Mouse (Mus musculus): ENCODE measurements around the gene Iqcf6. TPM values are rescaled to one million over a fixed set of nuclear protein-coding genes. Genes with fewer than 3 reads are reported as not detected.
"Not testable (repeated sequence)": the region's sequence is repeated elsewhere in the genome, so short reads cannot be mapped to it uniquely, and the experiment has no call there.

The Iqcf6 gene
- not detected in 2 replicates for polyA plus RNA-seq (2015; fragmentation: Nextera tagmentation; extraction: Ambion mirVana)

DNA sequence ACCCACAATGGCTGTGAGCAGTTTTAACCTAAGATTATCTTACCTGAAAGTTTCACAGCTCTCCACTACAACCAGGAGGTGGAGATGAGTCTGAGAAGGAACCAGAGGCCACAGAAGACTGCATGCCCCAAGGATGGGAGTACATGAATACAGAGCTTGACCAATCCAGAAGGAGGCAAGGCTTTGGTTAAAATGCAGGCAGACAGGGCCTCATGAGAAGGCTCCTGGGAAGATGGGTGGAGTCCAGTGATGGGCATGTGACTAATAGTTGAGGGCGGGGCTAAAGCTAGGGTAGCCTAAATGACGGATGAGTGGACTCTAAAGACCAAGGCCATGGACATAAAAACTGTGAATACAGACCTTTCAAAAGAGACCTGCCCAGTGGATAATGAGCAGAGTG, at the start of gene Iqcf6:
Gene Iqcf6 (plus strand): TSS at position 301 of the 400 bp plus-strand sequence.
- no peak within 1 kb of the TSS for H3K4me2 ChIP-seq
- ATAC-seq (ENCODE audit: insufficient read depth, low FRiP score, low read depth) = no peak
- H3K4me1 ChIP-seq = no peaks in the 10 kb centered on the region
- H3K9ac ChIP-seq = no peak within 1 kb of the TSS
- no peaks in the 10 kb centered on the region for H3K9me3 ChIP-seq
- H3K27me3 ChIP-seq (replicated peaks) = no peaks in the 10 kb centered on the region
- H3K4me3 ChIP-seq (replicated peaks) = no peak within 1 kb of the TSS
- 82% methylated on average over 2 of the region's 2 CpGs for WGBS
- H3K36me3 ChIP-seq = no peaks in the 10 kb centered on the region
- H3K27ac ChIP-seq = no peak within 1 kb of the TSS

DNA sequence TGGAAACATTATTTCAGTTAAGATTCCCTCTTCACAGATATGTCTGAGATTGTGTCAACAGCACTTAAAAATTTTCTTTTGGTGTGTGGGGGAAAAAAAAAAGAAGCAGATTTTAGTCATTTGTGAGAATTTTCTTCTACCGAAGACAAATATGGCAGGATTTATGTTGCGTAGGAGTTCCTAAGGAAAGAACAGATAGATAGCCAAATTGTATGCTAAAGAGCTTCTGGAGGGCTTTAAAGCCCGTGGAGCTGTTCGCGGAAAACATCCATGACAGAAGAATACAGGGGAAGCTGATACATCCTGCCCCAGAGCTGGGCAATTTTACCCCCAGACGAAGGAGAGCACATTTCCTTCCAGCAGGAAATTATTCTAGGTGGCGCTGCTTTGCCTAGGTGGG, 46.4 kb upstream of the Iqcf6 start:
- no peaks in the 10 kb centered on the region for H3K36me3 ChIP-seq
- no peak overlapping the region for H3K4me3 ChIP-seq (replicated peaks)
- no peak overlapping the region for H3K4me2 ChIP-seq
- H3K27ac ChIP-seq = no peak overlapping the region
- WGBS = 75% methylated on average over 7 of the region's 7 CpGs
- H3K4me1 ChIP-seq = no peaks in the 10 kb centered on the region
- H3K27me3 ChIP-seq (replicated peaks) = no peaks in the 10 kb centered on the region
- no peaks in the 10 kb centered on the region for H3K9me3 ChIP-seq
- H3K9ac ChIP-seq = no peak overlapping the region
- no peak for ATAC-seq (ENCODE audit: insufficient read depth, low FRiP score, low read depth)

DNA sequence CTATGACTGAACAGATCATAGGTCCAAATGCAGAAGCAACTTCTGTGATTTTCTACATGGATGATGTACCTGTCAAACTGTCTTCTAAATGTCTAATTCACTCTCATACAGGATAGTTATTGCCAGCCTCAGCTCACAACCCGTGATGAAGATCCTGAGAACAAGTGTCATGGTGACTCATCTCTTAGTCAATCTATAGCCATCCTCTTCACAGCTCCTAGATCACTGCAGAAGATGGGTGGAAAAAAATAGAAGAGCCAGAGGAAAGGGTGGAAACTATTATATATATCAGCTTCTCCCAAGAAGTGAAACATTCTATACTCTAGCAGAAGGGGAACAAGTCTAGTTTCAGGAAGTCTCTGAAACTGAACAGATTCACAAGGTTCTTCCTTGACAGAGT, 43.8 kb upstream of the Iqcf6 start:
- no peaks in the 10 kb centered on the region for H3K4me1 ChIP-seq
- H3K4me2 ChIP-seq = no peak overlapping the region
- no peak overlapping the region for H3K27ac ChIP-seq
- ATAC-seq (ENCODE audit: insufficient read depth, low FRiP score, low read depth) = no peak
- no peaks in the 10 kb centered on the region for H3K9me3 ChIP-seq
- WGBS = 57% methylated on average over 1 of the region's 1 CpGs
- H3K4me3 ChIP-seq (replicated peaks) = no peak overlapping the region
- no peak overlapping the region for H3K9ac ChIP-seq
- no peaks in the 10 kb centered on the region for H3K36me3 ChIP-seq
- no peaks in the 10 kb centered on the region for H3K27me3 ChIP-seq (replicated peaks)

DNA sequence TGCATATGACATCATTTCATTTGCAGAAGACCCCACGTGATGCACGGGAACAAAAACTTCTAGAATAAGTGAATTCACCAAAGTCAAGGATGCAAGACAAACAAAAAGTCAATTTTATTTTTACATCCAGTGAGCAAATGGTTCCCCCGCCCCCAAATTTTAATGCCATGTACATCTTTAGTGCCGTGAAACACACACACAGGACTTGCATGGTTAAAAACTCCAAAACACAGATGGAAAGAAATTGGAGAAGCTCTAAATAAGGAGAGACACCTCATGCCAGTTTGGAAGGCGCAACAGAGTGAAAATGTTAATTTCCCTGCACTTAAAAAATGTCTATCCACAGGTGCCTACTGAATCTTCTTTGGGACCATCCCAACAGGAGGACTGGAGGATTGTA, 34.2 kb upstream of the Iqcf6 start:
- 88% methylated on average over 5 of the region's 5 CpGs for WGBS
- ATAC-seq (ENCODE audit: insufficient read depth, low FRiP score, low read depth) = no peak
- Histone ChIP-seq H3K36me3 (no peaks in the 10 kb centered on the region), H3K9me3 (no peaks in the 10 kb centered on the region), H3K4me3 (replicated peaks) (no peak overlapping the region), H3K9ac (no peak overlapping the region), H3K27ac (no peak overlapping the region), H3K4me1 (no peaks in the 10 kb centered on the region), H3K27me3 (replicated peaks) (no peaks in the 10 kb centered on the region), H3K4me2 (no peak overlapping the region)

DNA sequence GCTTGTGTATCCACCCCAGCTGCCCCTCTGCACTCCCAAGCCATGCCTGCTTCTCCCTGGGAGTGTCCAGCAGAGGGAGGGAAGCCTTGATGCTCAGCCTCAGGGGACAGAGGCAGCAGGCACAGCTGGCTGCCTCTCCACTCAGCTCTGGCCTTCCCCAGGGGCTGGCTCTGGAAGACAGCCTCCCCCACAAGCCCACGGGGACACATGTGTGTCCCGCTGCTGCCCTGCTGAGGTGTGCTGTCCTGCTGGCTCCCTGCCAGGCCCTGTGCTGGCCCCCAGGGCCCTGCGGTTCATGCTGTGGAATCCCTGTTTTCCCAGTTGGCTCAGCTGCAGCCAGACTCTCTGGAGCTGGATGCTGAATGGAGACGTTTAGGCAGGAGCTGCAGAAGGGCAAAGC, 31.0 kb upstream of the Iqcf6 start:
- not testable (repeated sequence) for H3K9me3 ChIP-seq; H3K27ac ChIP-seq; H3K36me3 ChIP-seq; H3K4me3 ChIP-seq (replicated peaks); H3K4me1 ChIP-seq; H3K4me2 ChIP-seq; H3K9ac ChIP-seq; H3K27me3 ChIP-seq (replicated peaks)
- peak; percentile 18; the same call in 1 of the 2 replicates for ATAC-seq (ENCODE audit: insufficient read depth, low FRiP score, low read depth)
- WGBS = 14% methylated on average over 4 of the region's 4 CpGs

DNA sequence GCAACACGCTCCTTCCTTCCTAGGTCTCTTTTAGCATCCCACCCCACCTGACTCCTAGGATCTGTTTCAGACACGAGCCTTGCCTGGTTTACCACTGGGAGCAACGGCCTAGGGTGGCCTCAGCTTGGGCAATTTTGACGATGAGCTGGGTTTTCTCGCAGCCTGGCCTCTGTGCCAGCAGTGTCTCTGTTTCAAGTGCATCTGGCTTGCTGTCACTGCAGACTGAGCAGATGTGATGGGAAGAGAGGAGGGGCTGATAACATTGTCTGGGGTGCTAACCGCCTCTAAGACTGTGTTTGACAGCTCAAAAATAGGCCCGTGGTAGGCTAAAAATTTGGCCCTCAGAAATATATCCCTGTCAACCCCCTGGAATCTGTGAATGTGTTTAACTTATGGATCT, 30.5 kb upstream of the Iqcf6 start:
- ATAC-seq (ENCODE audit: insufficient read depth, low FRiP score, low read depth) = no peak
- Histone ChIP-seq H3K9me3 (no peaks in the 10 kb centered on the region), H3K27ac (no peak overlapping the region), H3K4me1 (no peaks in the 10 kb centered on the region), H3K9ac (no peak overlapping the region), H3K36me3 (no peaks in the 10 kb centered on the region), H3K4me3 (replicated peaks) (no peak overlapping the region), H3K27me3 (replicated peaks) (no peaks in the 10 kb centered on the region), H3K4me2 (no peak overlapping the region)
- WGBS = 71% methylated on average over 7 of the region's 7 CpGs

DNA sequence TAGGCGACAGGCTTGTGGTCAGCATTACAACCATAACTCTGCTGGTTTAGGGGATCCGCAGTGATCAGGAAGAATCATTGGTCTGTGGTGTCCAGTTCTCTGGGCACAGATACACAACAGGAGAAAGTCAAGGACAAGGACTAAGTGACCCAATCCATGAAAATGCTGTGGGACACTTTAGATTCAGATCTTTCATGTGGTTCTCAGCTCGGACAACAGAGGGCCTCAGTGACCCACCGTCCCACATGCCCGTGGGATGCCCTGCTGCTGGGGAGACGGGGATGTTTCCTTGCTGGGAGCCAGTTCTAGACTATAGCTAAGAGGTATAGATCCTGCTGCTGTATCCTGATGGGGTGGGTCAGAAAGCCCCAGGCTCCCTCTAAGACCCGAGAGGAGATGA, 27.9 kb upstream of the Iqcf6 start:
- H3K4me2 ChIP-seq = no peak overlapping the region
- H3K27me3 ChIP-seq (replicated peaks) = no peaks in the 10 kb centered on the region
- ATAC-seq (ENCODE audit: insufficient read depth, low FRiP score, low read depth) = no peak
- H3K4me1 ChIP-seq = no peaks in the 10 kb centered on the region
- WGBS = 44% methylated on average over 7 of the region's 7 CpGs
- no peak overlapping the region for H3K4me3 ChIP-seq (replicated peaks)
- H3K9me3 ChIP-seq = no peaks in the 10 kb centered on the region
- H3K9ac ChIP-seq = no peak overlapping the region
- H3K27ac ChIP-seq = no peak overlapping the region
- no peaks in the 10 kb centered on the region for H3K36me3 ChIP-seq

DNA sequence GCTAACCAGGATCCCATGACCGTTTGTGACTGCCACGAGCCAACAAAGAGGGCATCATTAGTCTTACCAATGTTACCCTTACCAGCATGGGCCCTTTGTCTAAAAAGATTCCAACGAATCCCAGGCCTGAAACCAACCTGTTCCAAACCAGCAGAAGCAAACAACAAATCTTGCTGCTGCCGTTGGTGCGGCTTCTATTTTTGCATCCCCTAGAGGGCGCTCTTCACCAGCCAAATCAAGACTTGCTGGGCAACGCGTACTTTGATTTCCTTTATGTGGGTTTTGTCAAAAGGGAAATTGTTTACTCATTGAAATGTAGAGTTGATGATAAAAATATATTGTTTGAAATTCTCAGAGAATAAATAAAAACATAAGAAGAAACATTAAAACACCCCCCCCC, 25.8 kb upstream of the Iqcf6 start:
- no peak overlapping the region for H3K4me2 ChIP-seq
- H3K36me3 ChIP-seq = no peaks in the 10 kb centered on the region
- H3K4me3 ChIP-seq (replicated peaks) = no peak overlapping the region
- no peak overlapping the region for H3K27ac ChIP-seq
- H3K9me3 ChIP-seq = no peaks in the 10 kb centered on the region
- H3K9ac ChIP-seq = no peak overlapping the region
- no peaks in the 10 kb centered on the region for H3K27me3 ChIP-seq (replicated peaks)
- no peak for ATAC-seq (ENCODE audit: insufficient read depth, low FRiP score, low read depth)
- WGBS = 20% methylated on average over 8 of the region's 8 CpGs
- H3K4me1 ChIP-seq = no peaks in the 10 kb centered on the region

DNA sequence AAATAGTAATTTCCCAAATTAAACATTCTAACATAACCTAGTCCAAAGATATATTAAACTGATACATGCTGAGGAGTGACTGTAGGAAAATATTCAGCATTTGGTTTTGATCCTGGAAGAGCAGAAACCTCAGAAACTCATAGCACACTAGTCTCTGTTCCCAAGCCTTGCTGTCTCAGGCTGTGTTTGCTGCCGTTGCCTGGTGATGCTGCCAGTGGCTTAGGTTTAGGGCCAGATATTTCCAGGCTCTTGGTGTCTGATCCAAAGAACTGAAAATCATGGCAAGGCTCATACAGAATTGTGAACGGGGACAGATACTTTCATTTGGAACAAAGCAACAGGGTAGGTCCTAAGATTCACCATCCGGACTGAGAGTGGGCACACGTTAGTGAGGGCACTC, 15.7 kb upstream of the Iqcf6 start:
- H3K27ac ChIP-seq = no peak overlapping the region
- 81% methylated on average over 4 of the region's 4 CpGs for WGBS
- no peak overlapping the region for H3K9ac ChIP-seq
- no peak overlapping the region for H3K4me2 ChIP-seq
- no peaks in the 10 kb centered on the region for H3K27me3 ChIP-seq (replicated peaks)
- H3K36me3 ChIP-seq = no peaks in the 10 kb centered on the region
- H3K4me1 ChIP-seq = no peaks in the 10 kb centered on the region
- ATAC-seq (ENCODE audit: insufficient read depth, low FRiP score, low read depth) = no peak
- H3K4me3 ChIP-seq (replicated peaks) = no peak overlapping the region
- H3K9me3 ChIP-seq = no peaks in the 10 kb centered on the region

DNA sequence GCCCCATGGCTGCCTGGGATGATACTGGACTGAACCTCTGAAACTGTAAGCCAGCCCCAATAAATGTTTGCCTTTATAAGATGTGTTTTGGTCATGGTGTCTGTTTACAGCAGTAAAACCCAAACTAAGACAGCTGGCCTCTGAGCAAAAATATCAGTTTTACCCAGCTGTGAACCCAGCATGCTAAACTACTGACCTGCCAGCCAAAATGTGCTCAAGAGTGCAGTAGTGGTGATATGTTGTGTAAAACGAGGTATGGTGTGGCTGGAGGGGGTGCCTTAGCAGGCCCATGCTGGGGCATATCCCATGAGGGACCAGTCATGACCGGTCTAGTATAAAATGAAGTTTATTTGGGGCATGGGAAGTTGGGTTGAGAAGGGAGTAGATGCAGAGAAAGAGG, 12.4 kb upstream of the Iqcf6 start:
- no peak overlapping the region for H3K27ac ChIP-seq
- H3K4me2 ChIP-seq = no peak overlapping the region
- ATAC-seq (ENCODE audit: insufficient read depth, low FRiP score, low read depth) = no peak
- H3K9ac ChIP-seq = no peak overlapping the region
- no peaks in the 10 kb centered on the region for H3K36me3 ChIP-seq
- no peaks in the 10 kb centered on the region for H3K9me3 ChIP-seq
- H3K27me3 ChIP-seq (replicated peaks) = no peaks in the 10 kb centered on the region
- no peaks in the 10 kb centered on the region for H3K4me1 ChIP-seq
- no peak overlapping the region for H3K4me3 ChIP-seq (replicated peaks)
- WGBS = 67% methylated on average over 2 of the region's 2 CpGs

DNA sequence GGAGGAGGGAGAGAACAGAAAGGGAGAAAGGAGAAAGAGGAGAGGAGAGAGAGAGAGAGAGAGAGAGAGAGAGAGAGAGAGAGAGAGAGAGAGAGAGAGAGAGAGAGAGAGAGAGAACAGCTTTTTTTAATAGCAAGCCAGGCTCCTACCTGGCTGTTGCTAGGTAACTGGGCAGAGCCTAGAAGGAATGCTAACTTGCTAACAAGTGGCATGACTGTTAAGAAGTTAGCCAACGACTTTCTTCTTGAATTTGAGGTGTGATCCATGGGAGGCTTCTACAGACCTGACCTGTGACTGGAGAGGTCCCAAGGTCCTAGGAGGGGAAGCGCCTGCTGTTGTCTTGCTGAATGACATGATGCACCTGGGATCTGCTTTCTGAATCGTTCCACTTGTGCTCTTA, 11.8 kb upstream of the Iqcf6 start:
- Histone ChIP-seq H3K36me3 (no peaks in the 10 kb centered on the region), H3K4me3 (replicated peaks) (no peak overlapping the region), H3K27me3 (replicated peaks) (no peaks in the 10 kb centered on the region), H3K4me2 (no peak overlapping the region), H3K9ac (no peak overlapping the region), H3K27ac (no peak overlapping the region), H3K4me1 (no peaks in the 10 kb centered on the region), H3K9me3 (no peaks in the 10 kb centered on the region)
- WGBS = 24% methylated on average over 3 of the region's 3 CpGs
- no peak for ATAC-seq (ENCODE audit: insufficient read depth, low FRiP score, low read depth)

DNA sequence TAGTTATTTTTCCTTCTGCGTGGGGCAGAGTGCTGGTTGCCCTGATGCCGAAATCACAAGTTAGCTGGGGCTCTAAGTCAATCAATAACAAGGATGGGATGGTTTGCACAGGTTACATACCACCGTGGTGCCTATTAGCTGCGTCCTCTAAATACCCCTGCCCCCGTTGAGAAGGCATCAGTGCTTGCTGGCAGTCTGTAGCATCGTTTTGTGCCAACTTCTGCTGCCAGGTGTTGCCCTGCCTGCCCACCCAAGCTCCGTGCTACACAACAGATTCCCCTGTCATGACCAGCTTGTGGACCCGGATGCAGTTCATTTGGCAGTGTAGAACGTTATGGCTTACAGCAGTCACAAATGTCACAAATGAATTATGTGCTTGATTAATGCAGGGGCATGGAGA, 10.1 kb upstream of the Iqcf6 start:
- Histone ChIP-seq H3K4me1 (no peaks in the 10 kb centered on the region), H3K9ac (no peak overlapping the region), H3K9me3 (no peaks in the 10 kb centered on the region), H3K4me3 (replicated peaks) (no peak overlapping the region), H3K4me2 (no peak overlapping the region), H3K27me3 (replicated peaks) (no peaks in the 10 kb centered on the region), H3K27ac (no peak overlapping the region), H3K36me3 (no peaks in the 10 kb centered on the region)
- WGBS = 70% methylated on average over 9 of the region's 9 CpGs
- no peak for ATAC-seq (ENCODE audit: insufficient read depth, low FRiP score, low read depth)

DNA sequence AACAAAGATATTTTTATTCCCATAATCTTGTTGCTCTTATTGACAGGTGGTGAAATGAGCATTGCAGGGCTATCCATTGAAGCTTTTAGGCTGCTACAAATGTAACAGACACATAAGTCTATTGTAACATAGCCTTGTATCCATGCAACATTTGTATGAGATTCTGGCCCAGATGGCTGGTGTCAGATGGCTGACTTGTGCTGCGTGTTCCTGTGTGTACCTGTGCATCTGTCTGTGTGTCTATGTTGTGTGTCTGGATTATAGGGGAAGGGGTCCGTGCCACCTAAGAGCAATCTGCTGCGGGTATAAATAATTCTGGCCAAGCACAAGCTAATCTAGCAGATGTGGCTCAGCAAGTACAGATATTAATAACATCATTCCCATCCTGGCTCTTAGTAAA, 8.9 kb upstream of the Iqcf6 start:
- ATAC-seq (ENCODE audit: insufficient read depth, low FRiP score, low read depth) = no peak
- no peak overlapping the region for H3K27ac ChIP-seq
- H3K9ac ChIP-seq = no peak overlapping the region

More for the DNA sequence above, 8.9 kb upstream of the Iqcf6 start:
- Histone ChIP-seq H3K4me2 (no peak overlapping the region), H3K36me3 (no peaks in the 10 kb centered on the region), H3K4me1 (no peaks in the 10 kb centered on the region), H3K27me3 (replicated peaks) (no peaks in the 10 kb centered on the region), H3K9me3 (no peaks in the 10 kb centered on the region), H3K4me3 (replicated peaks) (no peak overlapping the region)
- 85% methylated on average over 3 of the region's 3 CpGs for WGBS
